Mouse (Mus musculus): Measurements from ENCODE around the gene Gm35315.
"Not testable (repeated sequence)": the region's sequence is repeated elsewhere in the genome, so short reads cannot be mapped to it uniquely, and the experiment has no call there.

The Gm35315 gene

DNA sequence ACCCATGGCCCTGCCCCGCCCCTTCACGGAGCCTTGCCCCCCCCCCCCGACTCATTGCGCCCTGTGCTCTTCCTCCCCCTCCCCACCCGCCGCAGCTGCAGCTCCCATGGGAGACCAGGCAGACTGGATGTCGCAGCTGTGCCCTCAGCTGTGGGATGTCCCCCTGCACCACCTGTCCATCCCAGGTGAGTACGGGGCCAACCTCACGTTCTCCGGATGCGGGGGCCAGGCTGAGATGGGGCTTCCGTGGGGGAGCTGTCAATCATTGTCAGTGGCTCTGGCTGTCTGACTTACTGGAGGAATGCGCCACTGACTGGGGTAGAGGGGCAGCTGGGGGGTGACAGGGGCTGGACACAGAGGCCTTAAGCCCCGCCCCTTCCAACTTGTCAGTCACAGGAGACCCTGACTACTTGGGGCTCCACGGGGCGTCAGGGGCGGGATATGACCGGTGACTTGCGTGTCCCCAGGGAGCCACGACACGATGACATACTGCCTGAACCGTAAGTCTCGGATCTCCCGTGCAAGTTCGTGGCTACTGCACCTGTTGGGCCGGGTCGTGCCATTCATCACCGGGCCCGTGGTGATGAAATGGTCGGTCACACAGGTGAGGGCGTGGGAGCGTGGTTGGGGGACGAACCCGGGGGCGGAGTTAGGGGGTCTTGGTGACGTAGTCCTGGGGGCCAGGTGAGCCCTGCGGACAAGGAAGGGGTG is 6.9 kb upstream of the Gm35315 start:
- DNase-seq = peak; percentile 49 to 65

DNA sequence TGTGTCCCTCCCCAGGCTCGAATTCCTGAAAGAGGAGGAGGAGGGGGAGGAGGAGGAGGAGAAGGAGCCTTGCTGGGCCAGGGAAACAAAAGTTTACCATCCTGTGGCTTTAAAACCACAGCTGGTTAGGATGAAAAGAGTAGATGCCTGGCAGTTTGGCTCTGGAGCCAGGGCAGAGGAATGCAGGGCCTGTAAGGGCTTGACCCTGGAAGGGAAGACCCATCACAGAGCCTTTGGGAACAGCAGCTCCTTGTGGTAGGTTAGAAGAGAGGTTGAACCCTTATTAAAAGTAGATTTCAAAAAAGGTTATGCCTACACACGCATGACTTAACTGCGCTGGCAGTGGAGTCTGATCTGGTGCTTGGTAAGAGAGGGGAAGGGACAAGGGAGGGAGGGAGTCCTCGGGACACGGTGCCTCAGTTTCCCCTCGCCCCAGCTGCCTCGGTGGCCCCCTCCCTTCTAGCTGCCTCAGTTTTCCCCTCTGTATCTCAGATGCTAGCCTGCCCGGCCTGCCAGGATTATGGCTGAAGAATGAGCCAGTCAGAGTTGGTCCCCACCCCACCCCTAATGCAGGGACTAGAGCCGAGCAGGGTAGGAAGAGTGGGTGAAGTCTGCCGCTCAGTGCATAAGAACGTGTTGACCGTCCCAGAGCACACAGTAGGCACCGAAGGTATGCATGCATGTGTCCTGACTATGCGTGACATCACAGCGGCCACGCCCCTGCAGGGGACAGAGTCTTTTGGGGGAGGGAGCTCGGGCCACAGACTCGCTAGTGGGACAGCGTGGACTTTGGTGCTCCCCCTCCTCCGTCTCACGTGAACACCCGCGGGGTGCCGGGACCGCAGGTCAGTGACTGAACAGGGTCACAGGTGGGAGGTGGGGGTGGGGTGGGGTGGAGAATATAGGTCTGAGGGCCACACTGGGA is 5.7 kb upstream of the Gm35315 start, which contains the start of gene Plcxd1:
Gene Plcxd1 (plus strand): TSS at position 314 of the 925 bp plus-strand sequence.
- DNase-seq = peak in 1 of 2 experiments; percentile 16

DNA sequence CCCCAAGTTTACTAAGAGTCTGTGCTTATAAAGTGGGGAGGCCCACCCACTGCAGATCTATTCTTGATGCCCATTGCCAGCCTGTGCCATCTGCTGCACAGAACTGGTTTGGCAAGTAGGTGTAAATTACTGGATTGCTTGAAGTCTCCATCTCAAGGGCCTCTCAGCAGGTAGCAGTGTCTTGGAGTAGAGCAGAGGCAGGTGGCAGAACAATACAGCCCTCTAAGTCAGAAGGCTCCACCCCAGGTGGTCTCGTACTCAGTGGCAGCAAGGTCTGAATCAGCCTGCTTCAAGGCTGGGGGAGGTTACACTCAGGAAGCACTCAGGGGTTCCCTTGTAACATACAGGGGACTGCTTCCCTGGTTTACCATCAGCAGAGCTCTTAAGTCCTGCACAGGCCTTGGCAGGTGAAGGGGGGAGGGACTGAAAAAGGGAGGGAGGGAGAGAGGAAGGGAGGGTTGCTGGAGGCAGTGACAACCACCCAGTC is 4.8 kb upstream of the Gm35315 start:
- DNase-seq = peak in 1 of 2 experiments; percentile 11

DNA sequence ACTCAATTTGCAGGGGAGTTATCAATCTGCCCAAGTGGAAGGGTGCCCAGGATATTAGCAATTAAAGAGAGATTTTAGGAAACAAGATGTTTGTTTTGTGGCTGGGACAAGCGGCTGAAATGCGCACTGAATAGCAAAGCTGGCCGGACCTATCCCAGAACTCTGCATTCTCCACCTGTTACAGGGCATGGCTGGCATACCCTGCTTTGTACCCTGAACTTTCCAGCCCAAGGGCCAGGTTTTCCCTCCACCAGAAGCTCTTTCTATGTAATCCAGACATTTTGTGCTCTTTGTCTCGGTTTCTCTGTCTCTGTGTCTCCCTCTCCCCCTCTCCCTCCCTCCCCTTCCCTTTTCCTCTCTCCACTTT is 610 bp upstream of the Gm35315 start:
- DNase-seq = no peak

DNA sequence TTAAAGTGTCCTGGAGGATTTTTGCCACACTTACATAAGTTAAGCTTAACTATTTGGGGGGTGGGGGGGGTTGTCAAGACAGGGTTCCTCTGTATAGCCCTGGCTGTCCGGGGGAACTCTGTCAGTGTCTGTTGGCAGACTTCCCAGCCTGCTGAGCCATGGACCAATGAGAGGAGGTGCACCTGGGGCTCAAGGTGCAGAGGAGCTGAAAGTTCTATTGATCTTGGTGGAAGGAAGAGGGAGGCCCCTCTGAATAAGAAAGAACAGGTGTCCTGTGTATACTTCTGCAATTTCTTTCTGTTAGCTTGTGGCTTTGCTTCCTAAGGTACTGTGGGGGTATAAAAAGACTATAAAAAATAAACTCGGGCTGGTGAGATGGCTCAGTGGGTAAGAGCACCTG is 2.7 kb downstream of the Gm35315 start:
- no peak for DNase-seq

DNA sequence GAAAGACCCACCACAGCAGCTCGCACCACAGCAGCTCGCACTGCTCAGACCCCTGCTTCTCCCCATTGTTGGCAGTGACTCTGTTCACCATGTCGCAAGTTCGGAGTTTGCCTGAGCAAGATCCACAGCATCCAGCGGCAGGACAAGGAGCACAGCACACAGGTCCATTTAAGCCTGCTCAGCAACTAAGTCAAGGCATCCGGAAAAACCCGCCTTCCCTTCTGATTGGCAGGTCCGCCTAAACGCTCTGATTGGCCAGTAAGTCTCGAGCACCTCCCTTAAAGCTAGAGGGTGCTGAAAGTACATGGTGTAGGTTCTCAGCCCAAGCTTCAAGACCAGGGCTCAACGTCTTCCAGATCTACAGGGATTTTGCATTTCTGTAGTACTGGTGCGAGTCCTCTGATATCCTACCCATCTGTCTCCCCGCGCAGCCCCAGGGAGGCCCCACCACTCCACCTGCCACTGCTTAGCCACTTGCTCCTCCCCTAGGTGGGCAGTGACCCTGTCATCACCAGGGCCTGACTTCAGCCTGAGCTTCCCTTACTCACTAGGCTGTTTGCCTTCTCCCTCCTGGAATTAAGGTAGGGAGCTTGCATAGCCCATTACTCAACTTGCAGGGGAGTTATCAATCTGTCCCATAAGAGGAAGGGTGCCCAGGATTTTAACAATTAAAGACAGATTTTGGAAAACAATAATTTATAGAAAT is 7.9 kb downstream of the Gm35315 start:
- no peak for DNase-seq

DNA sequence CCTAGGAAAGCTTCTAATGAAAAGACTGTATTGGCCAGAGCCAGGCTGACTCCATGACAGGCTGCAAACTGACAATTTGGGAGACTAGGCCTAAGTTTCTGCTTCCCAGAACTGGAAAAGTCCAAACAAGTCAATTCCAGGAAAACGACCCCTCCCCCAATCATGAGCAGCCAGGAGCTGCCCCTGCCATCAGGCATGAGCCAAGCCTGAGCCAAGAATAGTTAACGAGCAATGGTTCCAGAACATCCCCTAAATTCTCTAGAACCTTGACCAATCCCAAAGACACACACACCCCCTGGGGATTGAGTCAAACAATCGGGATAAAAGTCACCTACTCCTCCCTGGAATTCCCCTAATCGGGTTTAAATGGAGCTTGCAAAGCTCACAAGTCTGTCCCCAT is 11.3 kb downstream of the Gm35315 start:
- no peak for DNase-seq

GRCm38 (mm10) chr5:110072413-110072812 is 21.8 kb downstream of the Gm35315 start, which contains the start of gene Gm17655:
Gene Gm17655 (minus strand): TSS chr5:110072513.
- not testable (repeated sequence) for DNase-seq

- peak; percentile 86 to 87 for DNase-seq
These were observed 36.4 kb downstream of the Gm35315 start for GRCm38 (mm10) chr5:110057637-110058408.
